Comparison of ENCODE assay signal across 8 mouse cellular contexts in genomic region chr8:88570293-88570998, GRCm38 (mm10). TPM values are rescaled to one million over a fixed set of nuclear protein-coding genes. Genes with fewer than 3 reads are reported as not detected.
DNase-seq lines count a peak whose midpoint lies in the region; ATAC-seq and TF ChIP-seq lines count a peak whose summit lies in the region.

No protein-coding gene starts in this region.

- 22% methylated on average over 10 of the region's 10 CpGs for WGBS in heart, postnatal 0 days
- WGBS in liver, embryonic 11.5 days, result 33% methylated on average over 10 of the region's 10 CpGs
- 31% methylated on average over 10 of the region's 10 CpGs for WGBS in stomach, embryonic 14.5 days

- DNase-seq in heart, postnatal 0 days (ENCODE audit: low spot score), result no peak
- DNase-seq in heart, adult 9 months (ENCODE audit: low spot score in 2 of 2), result no peak
- DNase-seq in A20 (ENCODE audit: low read depth, low spot score), result peak; percentile 10
- peak; percentile 76 for DNase-seq in embryo, embryonic 10 days (ENCODE audit: low spot score)
- no peak for DNase-seq in liver, embryonic 11.5 days (ENCODE audit: low spot score)
- DNase-seq in cerebellum, adult 18-20 months, result no peak
- no peak for DNase-seq in right cerebral cortex, postnatal 36 days (ENCODE audit: low spot score in 2 of 2)

- H3K4me2 ChIP-seq in heart, postnatal 0 days (ENCODE audit: low read depth, low read length), result peak overlapping the region; percentile 4; the same call in 1 of the 2 replicates
- H3K4me2 ChIP-seq in liver, embryonic 11.5 days, result no peak overlapping the region
- no peak overlapping the region for H3K4me2 ChIP-seq in stomach, embryonic 14.5 days (replicated peaks; ENCODE audit: low read depth, low read length)

- no peak overlapping the region for H3K4me3 ChIP-seq in heart, postnatal 0 days (ENCODE audit: low read depth, low read length)
- no peak overlapping the region for H3K4me3 ChIP-seq in liver, embryonic 11.5 days (ENCODE audit: low read depth, low read length)
- H3K4me3 ChIP-seq in stomach, embryonic 14.5 days (ENCODE audit: low read depth, low read length), result no peak overlapping the region

- no peaks in the 10 kb centered on the region for H3K36me3 ChIP-seq in heart, postnatal 0 days (replicated peaks; ENCODE audit: control insufficient read depth, insufficient read depth, low read length)
- H3K36me3 ChIP-seq in liver, embryonic 11.5 days (ENCODE audit: control insufficient read depth, insufficient read depth, low read length), result no peaks in the 10 kb centered on the region
- H3K36me3 ChIP-seq in stomach, embryonic 14.5 days (ENCODE audit: control insufficient read depth, insufficient read depth, low read length), result no peaks in the 10 kb centered on the region; the same call in 1 of the 2 replicates

- no peak overlapping the region for H3K9ac ChIP-seq in heart, postnatal 0 days (replicated peaks; ENCODE audit: low read depth, low read length)
- H3K9ac ChIP-seq in liver, embryonic 11.5 days (ENCODE audit: low read depth, low read length), result no peak overlapping the region
- H3K9ac ChIP-seq in stomach, embryonic 14.5 days (replicated peaks; ENCODE audit: low read depth, low read length), result no peak overlapping the region

- TF ChIP-seq CTCF in heart, postnatal 0 days (IDR thresholded peaks at IDR 0.05; ENCODE audit: low read depth), result no peak

- peak overlapping the region; percentile 69 for H3K27ac ChIP-seq in heart, postnatal 0 days (ENCODE audit: low read depth)
- no peak overlapping the region for H3K27ac ChIP-seq in liver, embryonic 11.5 days (ENCODE audit: low read depth, low read length)
- H3K27ac ChIP-seq in stomach, embryonic 14.5 days (ENCODE audit: low read length), result peak overlapping the region; percentile 82

- no peaks in the 10 kb centered on the region for H3K9me3 ChIP-seq in heart, postnatal 0 days (replicated peaks; ENCODE audit: control insufficient read depth, low read length)
- no peaks in the 10 kb centered on the region for H3K9me3 ChIP-seq in liver, embryonic 11.5 days (ENCODE audit: control insufficient read depth, low read length)
- H3K9me3 ChIP-seq in stomach, embryonic 14.5 days (ENCODE audit: control insufficient read depth, low read depth, low read length), result no peaks in the 10 kb centered on the region

- peaks cover 64% of the 10 kb centered on the region for H3K4me1 ChIP-seq in heart, postnatal 0 days (ENCODE audit: control insufficient read depth, insufficient read depth)
- peaks cover 8% of the 10 kb centered on the region for H3K4me1 ChIP-seq in liver, embryonic 11.5 days (replicated peaks; ENCODE audit: control insufficient read depth, insufficient read depth, low read length)
- peaks cover 78% of the 10 kb centered on the region for H3K4me1 ChIP-seq in stomach, embryonic 14.5 days (ENCODE audit: control insufficient read depth, insufficient read depth, low read length)

- no peaks in the 10 kb centered on the region for H3K27me3 ChIP-seq in heart, postnatal 0 days (ENCODE audit: control insufficient read depth, insufficient read depth, low read length)
- no peaks in the 10 kb centered on the region for H3K27me3 ChIP-seq in liver, embryonic 11.5 days (replicated peaks; ENCODE audit: control insufficient read depth, insufficient read depth, low read length)
- no peaks in the 10 kb centered on the region for H3K27me3 ChIP-seq in stomach, embryonic 14.5 days (ENCODE audit: control insufficient read depth, insufficient read depth, low read length)

- peak; percentile 71 for ATAC-seq in heart, postnatal 0 days (ENCODE audit: insufficient read depth, low read depth)
- ATAC-seq in liver, embryonic 11.5 days (replicated peaks; ENCODE audit: low FRiP score), result 0 out of 2 replicates have a peak, but pooled peaks have one; percentile 46
- ATAC-seq in stomach, embryonic 14.5 days (ENCODE audit: insufficient number of reproducible peaks, insufficient read depth, low FRiP score, low read depth), result peak; percentile 69

- no peak for TF ChIP-seq EP300 in heart, postnatal 0 days (IDR thresholded peaks at IDR 0.05; ENCODE audit: low read depth)

RNA-seq across cellular contexts. Expression of gene Nkd1, which starts 49.3 kb away (rescaled TPM):
- 6.8 and 14.5 TPM in 2 replicates for total RNA-seq in heart, postnatal 0 days (2014; rRNA removed; ENCODE audit: low replicate concordance)
- polyA plus RNA-seq in heart, postnatal 0 days (2015; fragmentation: Nextera tagmentation; extraction: Ambion mirVana), result 5.3 and 5.5 TPM in 2 replicates
- 9.5 and 12.7 TPM in 2 replicates for polyA plus RNA-seq in liver, embryonic 11.5 days (2014; fragmentation: Nextera tagmentation; extraction: Ambion mirVana)
- 31.2 and 33.7 TPM in 2 replicates for polyA plus RNA-seq in stomach, embryonic 14.5 days (2014; fragmentation: Nextera tagmentation; extraction: Ambion mirVana)

Comparison
In these comparisons a context has a peak if more than half of its experiments do, and no peak if none do; other contexts are left out.
1. DNase-seq: peak in A20 (single experiment) and embryo, embryonic 10 days (single experiment); none in heart, postnatal 0 days (single experiment), heart, adult 9 months (0 of 2), liver, embryonic 11.5 days (single experiment), cerebellum, adult 18-20 months (0 of 2) and right cerebral cortex, postnatal 36 days (0 of 2).
2. Peak in every context shown above with its lines, with median percentiles within 50 percentile points of each other: ATAC-seq.